Mouse (Mus musculus): ENCODE measurements around the gene Lrp6. TPM values are rescaled to one million over a fixed set of nuclear protein-coding genes. Genes with fewer than 3 reads are reported as not detected.

The Lrp6 gene
- polyA plus RNA-seq, 1 experiment from 2014 or later = 49.7 TPM

- no peak overlapping the region for H3K4me3 ChIP-seq (ENCODE audit: low read length)
- H3K4me2 ChIP-seq (replicated peaks; ENCODE audit: low read depth, low read length) = no peak overlapping the region
- 0 out of 2 replicates have a peak, but pooled peaks cover 3% of the 10 kb centered on the region for H3K36me3 ChIP-seq (ENCODE audit: control insufficient read depth, insufficient read depth, low read length)
- no peaks in the 10 kb centered on the region for H3K27me3 ChIP-seq (ENCODE audit: control insufficient read depth, insufficient read depth, low read length)
- 51% methylated on average over 1 of the region's 1 CpGs for WGBS
- ATAC-seq (ENCODE audit: low FRiP score, low TSS enrichment) = no peak
- H3K27ac ChIP-seq (ENCODE audit: low read depth, low read length) = no peak overlapping the region
- H3K9me3 ChIP-seq (ENCODE audit: control insufficient read depth, low read length) = no peaks in the 10 kb centered on the region
- H3K9ac ChIP-seq (ENCODE audit: low read depth, low read length) = no peak overlapping the region
- peaks cover 21% of the 10 kb centered on the region for H3K4me1 ChIP-seq (ENCODE audit: control insufficient read depth, insufficient read depth, low read length)
These were observed 34.8 kb downstream of the Lrp6 start for GRCm38 (mm10) chr6:134531950-134532349.

- H3K9me3 ChIP-seq (ENCODE audit: control insufficient read depth, low read length) = no peaks in the 10 kb centered on the region
- H3K9ac ChIP-seq (ENCODE audit: low read depth, low read length) = no peak overlapping the region
- H3K4me3 ChIP-seq (ENCODE audit: low read length) = no peak overlapping the region
- ATAC-seq (ENCODE audit: low FRiP score, low TSS enrichment) = no peak
- no peaks in the 10 kb centered on the region for H3K27me3 ChIP-seq (ENCODE audit: control insufficient read depth, insufficient read depth, low read length)
- WGBS = 85% methylated on average over 4 of the region's 4 CpGs
- no peak overlapping the region for H3K27ac ChIP-seq (ENCODE audit: low read depth, low read length)
- H3K4me1 ChIP-seq (ENCODE audit: control insufficient read depth, insufficient read depth, low read length) = peaks cover 33% of the 10 kb centered on the region
- H3K4me2 ChIP-seq (replicated peaks; ENCODE audit: low read depth, low read length) = no peak overlapping the region
- 0 out of 2 replicates have a peak, but pooled peaks cover 3% of the 10 kb centered on the region for H3K36me3 ChIP-seq (ENCODE audit: control insufficient read depth, insufficient read depth, low read length)
These were observed 37.4 kb downstream of the Lrp6 start for GRCm38 (mm10) chr6:134529340-134529739.

GRCm38 (mm10) chr6:134528396-134528795 lies 38.4 kb downstream of the Lrp6 start:
- ATAC-seq (ENCODE audit: low FRiP score, low TSS enrichment) = no peak
- H3K4me2 ChIP-seq (replicated peaks; ENCODE audit: low read depth, low read length) = no peak overlapping the region
- H3K27ac ChIP-seq (ENCODE audit: low read depth, low read length) = no peak overlapping the region

GRCm38 (mm10) chr6:134527596-134528128 lies 39.1 kb downstream of the Lrp6 start:
- Histone ChIP-seq H3K27me3 (ENCODE audit: control insufficient read depth, insufficient read depth, low read length) (no peaks in the 10 kb centered on the region), H3K27ac (ENCODE audit: low read depth, low read length) (peak overlapping the region; percentile 49), H3K36me3 (ENCODE audit: control insufficient read depth, insufficient read depth, low read length) (0 out of 2 replicates have a peak, but pooled peaks cover 3% of the 10 kb centered on the region), H3K9ac (ENCODE audit: low read depth, low read length) (no peak overlapping the region), H3K4me1 (ENCODE audit: control insufficient read depth, insufficient read depth, low read length) (peaks cover 34% of the 10 kb centered on the region), H3K9me3 (ENCODE audit: control insufficient read depth, low read length) (no peaks in the 10 kb centered on the region), H3K4me2 (replicated peaks; ENCODE audit: low read depth, low read length) (no peak overlapping the region), H3K4me3 (ENCODE audit: low read length) (no peak overlapping the region)
- 23% methylated on average over 6 of the region's 6 CpGs for WGBS
- no peak for ATAC-seq (ENCODE audit: low FRiP score, low TSS enrichment)

More at GRCm38 (mm10) chr6:134528396-134528795, 38.4 kb downstream of the Lrp6 start:
- Histone ChIP-seq H3K27me3 (ENCODE audit: control insufficient read depth, insufficient read depth, low read length) (no peaks in the 10 kb centered on the region), H3K4me3 (ENCODE audit: low read length) (no peak overlapping the region), H3K9me3 (ENCODE audit: control insufficient read depth, low read length) (no peaks in the 10 kb centered on the region), H3K4me1 (ENCODE audit: control insufficient read depth, insufficient read depth, low read length) (peaks cover 39% of the 10 kb centered on the region), H3K36me3 (ENCODE audit: control insufficient read depth, insufficient read depth, low read length) (0 out of 2 replicates have a peak, but pooled peaks cover 3% of the 10 kb centered on the region), H3K9ac (ENCODE audit: low read depth, low read length) (no peak overlapping the region)
- WGBS = 95% methylated on average over 7 of the region's 7 CpGs

GRCm38 (mm10) chr6:134526821-134527595 lies 39.8 kb downstream of the Lrp6 start:
- Histone ChIP-seq H3K9me3 (ENCODE audit: control insufficient read depth, low read length) (no peaks in the 10 kb centered on the region), H3K4me1 (ENCODE audit: control insufficient read depth, insufficient read depth, low read length) (peaks cover 34% of the 10 kb centered on the region), H3K27me3 (ENCODE audit: control insufficient read depth, insufficient read depth, low read length) (no peaks in the 10 kb centered on the region), H3K4me2 (replicated peaks; ENCODE audit: low read depth, low read length) (no peak overlapping the region), H3K9ac (ENCODE audit: low read depth, low read length) (no peak overlapping the region), H3K4me3 (ENCODE audit: low read length) (no peak overlapping the region), H3K27ac (ENCODE audit: low read depth, low read length) (peak overlapping the region; percentile 49; the same call in 1 of the 2 replicates), H3K36me3 (ENCODE audit: control insufficient read depth, insufficient read depth, low read length) (0 out of 2 replicates have a peak, but pooled peaks cover 3% of the 10 kb centered on the region)
- peak; percentile 86 for ATAC-seq (ENCODE audit: low FRiP score, low TSS enrichment)
- WGBS = 25% methylated on average over 10 of the region's 10 CpGs

- no peak for ATAC-seq (ENCODE audit: low FRiP score, low TSS enrichment)
- H3K4me2 ChIP-seq (replicated peaks; ENCODE audit: low read depth, low read length) = no peak overlapping the region
- H3K27me3 ChIP-seq (ENCODE audit: control insufficient read depth, insufficient read depth, low read length) = no peaks in the 10 kb centered on the region
These were observed 40.5 kb downstream of the Lrp6 start for GRCm38 (mm10) chr6:134526275-134526674.

GRCm38 (mm10) chr6:134521411-134521810 lies 45.4 kb downstream of the Lrp6 start:
- no peak overlapping the region for H3K27ac ChIP-seq (ENCODE audit: low read depth, low read length)
- no peak overlapping the region for H3K4me2 ChIP-seq (replicated peaks; ENCODE audit: low read depth, low read length)
- ATAC-seq (ENCODE audit: low FRiP score, low TSS enrichment) = peak; percentile 47; the same call in 1 of the 2 replicates
- no peaks in the 10 kb centered on the region for H3K27me3 ChIP-seq (ENCODE audit: control insufficient read depth, insufficient read depth, low read length)
- H3K9me3 ChIP-seq (ENCODE audit: control insufficient read depth, low read length) = no peaks in the 10 kb centered on the region
- WGBS = 50% methylated on average over 10 of the region's 10 CpGs
- no peak overlapping the region for H3K9ac ChIP-seq (ENCODE audit: low read depth, low read length)
- peaks cover 28% of the 10 kb centered on the region for H3K4me1 ChIP-seq (ENCODE audit: control insufficient read depth, insufficient read depth, low read length)
- H3K36me3 ChIP-seq (ENCODE audit: control insufficient read depth, insufficient read depth, low read length) = peaks cover 4% of the 10 kb centered on the region; the same call in 1 of the 2 replicates
- no peak overlapping the region for H3K4me3 ChIP-seq (ENCODE audit: low read length)

More at GRCm38 (mm10) chr6:134526275-134526674, 40.5 kb downstream of the Lrp6 start:
- H3K4me3 ChIP-seq (ENCODE audit: low read length) = no peak overlapping the region
- H3K4me1 ChIP-seq (ENCODE audit: control insufficient read depth, insufficient read depth, low read length) = peaks cover 37% of the 10 kb centered on the region
- 55% methylated on average over 5 of the region's 5 CpGs for WGBS
- no peaks in the 10 kb centered on the region for H3K9me3 ChIP-seq (ENCODE audit: control insufficient read depth, low read length)
- no peak overlapping the region; the same call in 1 of the 2 replicates for H3K27ac ChIP-seq (ENCODE audit: low read depth, low read length)
- no peak overlapping the region for H3K9ac ChIP-seq (ENCODE audit: low read depth, low read length)
- H3K36me3 ChIP-seq (ENCODE audit: control insufficient read depth, insufficient read depth, low read length) = 0 out of 2 replicates have a peak, but pooled peaks cover 3% of the 10 kb centered on the region

GRCm38 (mm10) chr6:134520821-134521220 lies 45.9 kb downstream of the Lrp6 start:
- H3K4me2 ChIP-seq (replicated peaks; ENCODE audit: low read depth, low read length) = no peak overlapping the region

GRCm38 (mm10) chr6:134518450-134518849 lies 48.3 kb downstream of the Lrp6 start:
- no peak overlapping the region for H3K27ac ChIP-seq (ENCODE audit: low read depth, low read length)
- no peaks in the 10 kb centered on the region for H3K9me3 ChIP-seq (ENCODE audit: control insufficient read depth, low read length)
- H3K36me3 ChIP-seq (ENCODE audit: control insufficient read depth, insufficient read depth, low read length) = peaks cover 4% of the 10 kb centered on the region; the same call in 1 of the 2 replicates
- no peak overlapping the region for H3K4me3 ChIP-seq (ENCODE audit: low read length)
- peaks cover 31% of the 10 kb centered on the region for H3K4me1 ChIP-seq (ENCODE audit: control insufficient read depth, insufficient read depth, low read length)
- 88% methylated on average over 5 of the region's 5 CpGs for WGBS
- H3K4me2 ChIP-seq (replicated peaks; ENCODE audit: low read depth, low read length) = no peak overlapping the region
- no peak overlapping the region for H3K9ac ChIP-seq (ENCODE audit: low read depth, low read length)
- no peaks in the 10 kb centered on the region for H3K27me3 ChIP-seq (ENCODE audit: control insufficient read depth, insufficient read depth, low read length)
- no peak for ATAC-seq (ENCODE audit: low FRiP score, low TSS enrichment)

More at GRCm38 (mm10) chr6:134520821-134521220, 45.9 kb downstream of the Lrp6 start:
- H3K4me1 ChIP-seq (ENCODE audit: control insufficient read depth, insufficient read depth, low read length) = peaks cover 27% of the 10 kb centered on the region
- H3K4me3 ChIP-seq (ENCODE audit: low read length) = no peak overlapping the region
- H3K27ac ChIP-seq (ENCODE audit: low read depth, low read length) = no peak overlapping the region
- peaks cover 4% of the 10 kb centered on the region; the same call in 1 of the 2 replicates for H3K36me3 ChIP-seq (ENCODE audit: control insufficient read depth, insufficient read depth, low read length)
- no peaks in the 10 kb centered on the region for H3K27me3 ChIP-seq (ENCODE audit: control insufficient read depth, insufficient read depth, low read length)
- WGBS = 48% methylated on average over 3 of the region's 3 CpGs
- no peak overlapping the region for H3K9ac ChIP-seq (ENCODE audit: low read depth, low read length)
- H3K9me3 ChIP-seq (ENCODE audit: control insufficient read depth, low read length) = no peaks in the 10 kb centered on the region
- no peak for ATAC-seq (ENCODE audit: low FRiP score, low TSS enrichment)
